Mouse (Mus musculus): ENCODE results near the gene Cldn3.
"Not testable (repeated sequence)": the region's sequence is repeated elsewhere in the genome, so short reads cannot be mapped to it uniquely, and the experiment has no call there.

The Cldn3 gene

DNA sequence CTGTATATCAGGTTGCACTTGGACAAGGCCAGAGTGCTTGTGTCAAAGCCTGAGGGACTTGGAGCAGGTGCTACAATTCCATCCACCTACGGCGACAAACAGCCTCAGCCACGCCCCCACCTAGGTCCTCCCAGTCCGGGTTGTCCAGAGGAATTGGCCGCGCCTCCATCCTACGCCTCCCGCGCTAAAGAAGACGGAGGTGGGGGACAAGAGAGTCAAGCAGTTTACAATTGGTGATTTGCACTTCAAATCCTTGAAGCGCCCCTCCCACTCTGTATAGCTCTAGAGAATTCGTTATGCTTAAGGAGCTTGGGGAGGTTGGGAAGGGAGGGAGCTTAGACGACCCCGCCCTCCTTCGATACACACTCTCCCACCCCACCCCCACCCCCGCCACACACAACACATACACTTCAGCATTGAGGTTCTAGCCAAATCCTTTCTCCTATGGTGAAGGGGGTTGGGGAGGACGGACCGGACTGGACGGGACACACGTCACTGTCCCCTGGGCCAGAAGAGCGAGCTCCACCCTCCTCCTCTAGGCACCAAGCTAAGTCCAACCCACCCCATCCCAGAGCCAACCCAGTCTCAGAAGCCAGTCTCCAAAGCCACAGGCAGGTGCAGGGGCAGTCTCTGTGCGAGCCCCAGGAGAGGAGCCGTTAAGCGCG, at the start of gene Cldn3:
TSS of gene Cldn3 (plus strand) at position 582 of the 665 bp plus-strand sequence.
- peak; percentile 79 to 83 for DNase-seq

- peak; percentile 43 to 52 for DNase-seq
Measured at GRCm38 (mm10) chr5:134936626-134937185, 49.3 kb upstream of the Cldn3 start.

- no peak for DNase-seq
Measured at GRCm38 (mm10) chr5:134939069-134939468, 46.9 kb upstream of the Cldn3 start.

- DNase-seq, result not testable (repeated sequence)
Measured at GRCm38 (mm10) chr5:134939554-134939953, 46.5 kb upstream of the Cldn3 start.

DNA sequence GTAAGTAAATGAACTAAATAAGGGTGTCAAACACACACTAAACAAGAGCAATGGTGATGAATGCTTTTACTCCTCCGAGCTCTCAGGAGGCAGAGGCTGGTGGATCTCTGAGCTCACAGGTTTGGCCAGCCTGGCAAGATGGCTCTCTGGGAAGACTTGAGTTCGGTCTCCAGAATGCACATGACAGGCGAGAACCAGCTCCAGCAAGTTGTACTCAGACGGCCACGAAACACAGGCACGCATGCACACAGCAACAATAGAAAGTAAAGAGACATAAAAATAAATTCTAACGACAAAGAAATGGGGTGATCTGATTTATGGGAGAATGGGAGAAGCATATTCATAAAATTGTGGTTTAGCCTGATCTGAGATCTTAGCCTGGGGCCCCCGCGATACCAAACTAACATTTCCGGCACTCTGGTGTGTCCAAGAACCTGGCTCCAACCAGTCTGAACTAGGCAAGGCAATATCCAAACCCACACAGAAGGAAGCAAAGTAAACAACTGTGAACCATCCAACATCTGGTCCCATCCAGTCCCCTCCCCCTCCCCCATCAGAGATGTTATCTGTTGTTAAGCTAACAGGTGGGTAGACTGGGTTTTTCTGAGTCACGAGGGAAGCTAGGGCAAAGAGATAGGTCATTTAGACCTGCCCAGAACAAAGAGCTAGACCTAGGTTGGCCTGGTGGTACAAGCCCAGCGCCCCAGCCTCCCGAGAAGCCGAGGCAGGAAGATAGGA, 44.4 kb upstream of the Cldn3 start:
- no peak for DNase-seq

GRCm38 (mm10) chr5:134942740-134943139, 43.3 kb upstream of the Cldn3 start:
- no peak for DNase-seq

- no peak for DNase-seq
Measured at GRCm38 (mm10) chr5:134944179-134944578, 41.8 kb upstream of the Cldn3 start.

DNA sequence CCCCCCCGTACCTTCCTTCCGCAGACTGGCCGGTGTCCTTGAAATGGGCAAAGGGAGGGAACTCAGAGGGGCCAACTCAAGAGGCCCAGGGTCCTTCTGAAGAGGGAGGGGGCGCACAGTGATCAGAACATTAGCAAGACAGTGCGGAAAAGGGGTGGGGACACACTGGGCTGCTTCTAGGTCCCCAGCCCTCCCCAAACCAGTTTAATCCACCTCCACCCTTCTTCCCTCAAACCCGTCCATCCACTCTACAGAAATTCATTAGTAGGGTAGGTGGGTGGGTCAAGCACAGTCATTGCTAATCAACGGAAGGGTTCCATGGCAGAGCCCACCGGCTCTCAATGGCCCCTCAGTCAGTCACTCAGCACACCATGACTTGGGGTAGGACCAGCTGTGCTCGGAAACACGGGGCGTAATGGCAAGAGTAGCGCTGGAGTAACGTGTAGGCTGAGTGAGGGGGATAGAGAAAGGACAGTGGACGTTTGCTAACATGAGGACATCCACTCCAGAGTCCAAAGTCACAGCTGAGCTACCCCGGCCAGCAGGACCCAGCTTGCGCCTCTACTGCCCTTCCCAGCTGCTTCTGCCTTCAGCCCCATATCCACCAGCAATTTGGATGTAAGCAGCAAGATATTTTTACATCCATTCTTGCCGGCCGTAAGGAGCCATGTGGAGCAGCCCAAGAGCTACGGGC, 40.6 kb upstream of the Cldn3 start:
- no peak for DNase-seq

DNA sequence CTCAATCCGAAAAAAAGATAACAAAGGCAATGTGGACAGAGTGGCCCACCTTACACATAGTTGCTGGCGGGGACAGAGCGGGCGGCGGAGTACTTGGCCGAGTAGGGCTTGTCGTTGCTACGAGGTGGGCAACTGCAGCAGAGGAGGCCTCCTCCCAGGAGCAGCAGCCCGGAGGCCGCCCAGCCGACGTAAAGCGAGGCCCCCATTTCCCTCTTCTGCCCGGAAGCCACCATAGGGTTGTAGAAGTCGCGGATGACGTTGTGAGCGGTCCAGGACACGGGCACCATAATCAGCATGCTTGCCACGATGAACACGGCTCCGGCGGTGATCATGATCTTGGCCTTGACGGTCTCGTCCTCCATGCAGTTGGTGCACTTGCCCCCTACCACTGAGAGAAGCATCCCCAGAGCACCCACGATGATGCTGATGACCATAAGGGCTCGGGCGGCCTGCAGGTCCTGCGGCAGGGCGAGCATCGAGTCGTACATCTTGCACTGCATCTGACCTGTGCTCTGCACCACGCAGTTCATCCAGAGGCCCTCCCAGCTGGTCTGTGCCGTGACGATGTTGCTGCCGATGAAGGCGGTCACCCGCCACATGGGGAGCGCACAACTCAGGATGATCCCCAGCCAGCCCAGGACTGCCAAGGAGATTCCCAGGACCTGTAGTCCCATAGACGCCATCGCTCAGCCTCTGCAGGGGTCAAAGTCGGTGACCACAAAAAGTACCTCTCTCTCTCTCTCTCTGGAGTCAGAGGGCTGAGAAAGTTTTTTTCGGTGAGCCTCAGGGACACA, 39.8 kb upstream of the Cldn3 start:
- DNase-seq, result no peak

GRCm38 (mm10) chr5:134946857-134947255, 39.2 kb upstream of the Cldn3 start, which contains the start of gene Cldn4:
TSS of gene Cldn4 (minus strand) at chr5:134946934.
- DNase-seq, result no peak

DNA sequence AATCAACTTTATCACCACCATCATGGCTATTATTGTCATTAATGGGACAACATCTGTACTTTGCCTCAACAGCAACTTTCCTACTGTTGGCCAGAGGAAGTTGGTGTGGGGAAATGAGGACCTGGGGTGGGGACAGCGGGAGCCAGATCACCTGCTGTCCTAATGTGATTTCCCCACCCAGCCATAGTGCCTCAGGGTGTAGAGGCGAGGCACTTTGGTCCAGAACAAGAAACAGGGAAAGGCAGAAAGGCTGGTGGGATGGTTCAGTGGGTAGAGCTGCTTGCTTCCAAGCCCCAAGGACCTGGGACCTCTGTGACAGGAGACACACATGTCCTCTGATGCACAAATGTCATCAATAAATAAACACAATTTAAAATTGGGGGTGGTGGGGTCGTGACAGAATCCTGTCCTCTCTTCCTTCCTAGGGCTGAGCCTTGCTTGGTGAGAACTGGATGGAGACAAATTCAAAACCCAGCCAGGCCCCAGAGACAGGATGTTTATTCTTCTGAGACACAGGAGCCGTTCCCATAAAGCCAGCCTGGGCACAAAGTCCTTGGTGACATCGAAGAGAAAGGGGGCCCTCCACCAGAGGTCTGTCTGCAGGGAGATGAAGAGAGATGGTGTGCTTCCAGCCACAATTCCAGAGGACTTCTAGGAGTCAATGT, 38.5 kb upstream of the Cldn3 start:
- DNase-seq, result no peak

DNA sequence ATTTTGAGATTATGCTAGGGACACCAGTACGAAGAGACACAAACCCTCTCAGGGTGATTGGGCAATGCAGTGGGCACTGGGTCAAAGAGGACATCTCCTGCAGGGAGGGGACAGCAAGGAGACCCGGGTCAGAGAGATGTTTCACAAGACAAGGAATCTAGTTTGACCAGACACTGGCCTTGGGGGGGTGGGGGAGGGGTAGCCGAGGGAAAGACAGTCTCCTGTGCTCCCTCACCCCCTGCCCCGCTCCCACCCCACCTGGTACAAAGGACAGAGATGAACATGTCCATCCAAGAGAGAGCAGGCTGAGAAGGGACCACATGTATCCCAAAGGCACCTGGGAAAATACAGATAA, 38.0 kb upstream of the Cldn3 start:
- no peak for DNase-seq

GRCm38 (mm10) chr5:134951053-134951884, 34.7 kb upstream of the Cldn3 start:
- no peak for DNase-seq

DNA sequence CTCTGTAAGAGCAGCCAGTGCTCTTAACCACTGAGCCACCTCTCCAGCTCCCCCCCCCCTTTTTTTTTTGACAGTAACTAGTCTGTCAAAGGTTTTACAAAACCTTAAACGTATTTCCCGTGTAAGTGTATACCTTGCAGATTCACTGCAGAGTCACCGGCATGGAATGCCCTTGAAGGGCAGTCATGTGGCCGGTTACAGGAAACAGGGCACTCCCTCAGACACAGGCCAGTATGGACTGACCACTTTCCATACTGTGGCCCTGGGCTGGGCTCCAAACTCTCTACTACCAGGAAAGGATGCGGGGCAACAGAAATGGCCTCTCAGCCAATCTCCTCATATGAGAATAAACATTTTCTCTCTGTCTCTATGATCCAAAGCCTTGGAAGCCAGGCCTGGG, 30.5 kb upstream of the Cldn3 start:
- no peak for DNase-seq

GRCm38 (mm10) chr5:134959114-134959513, 26.9 kb upstream of the Cldn3 start:
- peak; percentile 68 to 70 for DNase-seq

GRCm38 (mm10) chr5:134960430-134960829, 25.6 kb upstream of the Cldn3 start:
- DNase-seq, result no peak

- no peak for DNase-seq
Measured at GRCm38 (mm10) chr5:134961519-134961918, 24.5 kb upstream of the Cldn3 start.

DNA sequence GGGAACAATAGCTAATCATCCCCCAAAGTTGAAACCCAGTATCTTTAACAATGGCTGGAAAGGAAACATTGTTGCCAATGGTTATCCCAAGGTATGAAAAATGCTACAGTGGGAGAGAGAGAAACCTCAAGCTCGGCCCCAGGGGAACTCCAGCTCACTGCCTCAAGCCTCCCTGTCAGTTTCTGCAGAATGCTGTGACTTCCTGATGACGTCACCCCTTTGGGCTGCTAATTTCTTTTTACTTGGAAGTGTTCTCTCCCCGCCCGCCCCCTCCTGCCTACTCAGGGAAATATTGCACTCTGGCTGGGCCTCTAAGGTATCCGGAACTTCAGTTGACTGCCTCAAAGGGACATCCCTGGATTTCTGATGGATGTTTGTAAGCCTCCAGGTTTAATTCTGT, 22.5 kb upstream of the Cldn3 start:
- DNase-seq, result no peak

GRCm38 (mm10) chr5:134964655-134965054, 21.4 kb upstream of the Cldn3 start:
- not testable (repeated sequence) for DNase-seq

GRCm38 (mm10) chr5:134965473-134965851, 20.6 kb upstream of the Cldn3 start:
- peak; percentile 87 to 91 for DNase-seq
